Mouse (Mus musculus) megakaryocyte, adult 5-6 weeks (primary cell): Measurements from ENCODE around the gene Hexa. TPM values are rescaled to one million over a fixed set of nuclear protein-coding genes. Genes with fewer than 3 reads are reported as not detected.

Source experiments
- ATAC-seq: 2 replicates; pipeline ENCODE4 v1.8.0; 2016; ENCODE audit warnings: mild to moderate bottlenecking, inconsistent platforms; ENCODE audit not compliant: poor library complexity, severe bottlenecking
- total RNA-seq, 2 experiments: library from RNA; stranded (forward) in 1 of 2; stranded (reverse) in 1 of 2; fragments of 153-499, 151-499 nt in 1 of 2; fragments of 221-1000, 200-1000 nt in 1 of 2; gene quantifications; 2 replicates each; pipeline versions ENCODE4 v1.2.3 to v1.2.4; 2015 to 2017

The Hexa gene
- 159 and 162 TPM in 2 replicates for total RNA-seq (2015)
- total RNA-seq (2017), result 252 and 269 TPM in 2 replicates

GRCm38 (mm10) chr9:59539441-59540137 is at the start of gene Hexa, which contains the start of gene Tmem202:
Gene Hexa (plus strand): TSS chr9:59539540.
Gene Tmem202 (minus strand): TSS chr9:59539847.
- ATAC-seq, result peak; percentile 58

- no peak for ATAC-seq
These were observed 31.2 kb upstream of the Hexa start for GRCm38 (mm10) chr9:59508146-59508545.

GRCm38 (mm10) chr9:59512381-59512780 is 27.0 kb upstream of the Hexa start:
- ATAC-seq, result no peak

GRCm38 (mm10) chr9:59515069-59515468 is 24.3 kb upstream of the Hexa start:
- ATAC-seq, result no peak

GRCm38 (mm10) chr9:59517127-59517526 is 22.2 kb upstream of the Hexa start:
- ATAC-seq, result 0 out of 2 replicates have a peak, but pooled peaks have one; percentile 33

- no peak for ATAC-seq
These were observed 20.4 kb upstream of the Hexa start for GRCm38 (mm10) chr9:59518976-59519375.

- ATAC-seq, result no peak
These were observed 19.9 kb upstream of the Hexa start for GRCm38 (mm10) chr9:59519396-59519795.

- no peak for ATAC-seq
These were observed 16.4 kb upstream of the Hexa start for GRCm38 (mm10) chr9:59522906-59523305.

GRCm38 (mm10) chr9:59526727-59527126 is 12.6 kb upstream of the Hexa start:
- ATAC-seq, result no peak

- peak; percentile 51 for ATAC-seq
These were observed 11.8 kb upstream of the Hexa start for GRCm38 (mm10) chr9:59527580-59527979.

GRCm38 (mm10) chr9:59528274-59528673 is 11.1 kb upstream of the Hexa start:
- ATAC-seq, result peak; percentile 70

GRCm38 (mm10) chr9:59531645-59532044 is 7.7 kb upstream of the Hexa start:
- no peak for ATAC-seq

- ATAC-seq, result no peak
These were observed 5.9 kb upstream of the Hexa start for GRCm38 (mm10) chr9:59533422-59533821.

- ATAC-seq, result peak; percentile 57
These were observed 5.5 kb upstream of the Hexa start for GRCm38 (mm10) chr9:59533889-59534288.

- peak; percentile 36 for ATAC-seq
These were observed 1.7 kb upstream of the Hexa start for GRCm38 (mm10) chr9:59537651-59538050.

GRCm38 (mm10) chr9:59541617-59542016 is 2.3 kb downstream of the Hexa start:
- ATAC-seq, result peak; percentile 17; the same call in 1 of the 2 replicates

GRCm38 (mm10) chr9:59542766-59543324 is 3.5 kb downstream of the Hexa start:
- no peak for ATAC-seq

- peak; percentile 80 for ATAC-seq
These were observed 5.4 kb downstream of the Hexa start for GRCm38 (mm10) chr9:59544739-59545138.

- ATAC-seq, result peak; percentile 25
These were observed 8.5 kb downstream of the Hexa start for GRCm38 (mm10) chr9:59547869-59548268.

GRCm38 (mm10) chr9:59548961-59549487 is 9.7 kb downstream of the Hexa start:
- no peak for ATAC-seq

- no peak for ATAC-seq
These were observed 10.7 kb downstream of the Hexa start for GRCm38 (mm10) chr9:59550077-59550476.

GRCm38 (mm10) chr9:59551017-59551416 is 11.7 kb downstream of the Hexa start:
- peak; percentile 87 for ATAC-seq
